Mouse (Mus musculus) kidney, embryonic 15.5 days (tissue): ENCODE data around the gene Tor4a. TPM values are rescaled to one million over a fixed set of nuclear protein-coding genes. Genes with fewer than 3 reads are reported as not detected.

Source experiments
- ATAC-seq: fragments of 200-750 bp; cut with Nextera tagmentation; replicated peaks from 2 replicates; pipeline ENCODE4 v1.8.0; 2017; ENCODE audit warnings: moderate TSS enrichment; ENCODE audit not compliant: low FRiP score
- H3K27ac ChIP-seq: fragments of 300-500 bp; sonication (generic); 2 replicates; pipeline ENCODE4 v1.5.1; 2015; ENCODE audit warnings: mild to moderate bottlenecking, inconsistent platforms
- H3K27me3 ChIP-seq: fragments of 300-500 bp; sonication (generic); 2 replicates; pipeline ENCODE4 v1.6.1; 2015; ENCODE audit warnings: inconsistent platforms
- H3K36me3 ChIP-seq: fragments of 300-500 bp; sonication (generic); 2 replicates; pipeline ENCODE4 v1.6.1; 2015; ENCODE audit warnings: inconsistent platforms
- H3K4me1 ChIP-seq: fragments of 300-500 bp; sonication (generic); 2 replicates; pipeline ENCODE4 v1.6.1; 2015; ENCODE audit warnings: inconsistent platforms
- H3K4me2 ChIP-seq: fragments of 300-500 bp; sonication (generic); 2 replicates; pipeline ENCODE4 v1.6.1; 2015; ENCODE audit warnings: moderate library complexity, mild to moderate bottlenecking, inconsistent platforms
- H3K4me3 ChIP-seq: fragments of 300-500 bp; sonication (generic); replicated peaks from 2 replicates; pipeline ENCODE4 v1.5.1; 2015; ENCODE audit warnings: mild to moderate bottlenecking, inconsistent platforms
- H3K9ac ChIP-seq: fragments of 300-500 bp; sonication (generic); 2 replicates; pipeline ENCODE4 v1.6.1; 2015; ENCODE audit warnings: mild to moderate bottlenecking, inconsistent platforms
- H3K9me3 ChIP-seq: fragments of 300-500 bp; sonication (generic); replicated peaks from 2 replicates; pipeline ENCODE4 v1.6.1; 2016; ENCODE audit warnings: inconsistent platforms
- WGBS: fragments of 180-500 bp; shearing (Covaris S2); methylation state at CpG from one replicate; pipeline ENCODE4 v1.1.7; 2015; ENCODE audit warnings: mixed read lengths; 5-methylcytosine and 5-hydroxymethylcytosine counted together
- polyA plus RNA-seq: library from polyadenylated mRNA; unstranded; fragments of >200 nt; fragmentation: Nextera tagmentation; extraction: Ambion mirVana; gene quantifications from 2 replicates; pipeline ENCODE4 v1.2.1, GENCODE M21; 2015

Gene Tor4a
- 11.7 and 14.1 TPM in 2 replicates for polyA plus RNA-seq

GRCm38 (mm10) chr2:25196172-25196954 is at the start of gene Tor4a:
Gene Tor4a (minus strand): TSS chr2:25196886.
- H3K36me3 ChIP-seq = peaks cover 31% of the 10 kb centered on the region
- peak within 1 kb of the TSS; percentile 93 for H3K27ac ChIP-seq
- H3K4me2 ChIP-seq = peak within 1 kb of the TSS; percentile 68
- peaks cover 13% of the 10 kb centered on the region for H3K27me3 ChIP-seq
- WGBS = 10% methylated on average over 8 of the region's 8 CpGs
- H3K9ac ChIP-seq = peak within 1 kb of the TSS; percentile 24
- peaks cover 46% of the 10 kb centered on the region for H3K4me1 ChIP-seq
- H3K9me3 ChIP-seq = no peaks in the 10 kb centered on the region
- peak within 1 kb of the TSS; percentile 44 for H3K4me3 ChIP-seq
- ATAC-seq = peak; percentile 74

- H3K4me2 ChIP-seq = no peak overlapping the region
- no peak overlapping the region for H3K9ac ChIP-seq
- H3K4me1 ChIP-seq = peaks cover 33% of the 10 kb centered on the region
- WGBS = 89% methylated on average over 4 of the region's 4 CpGs
- H3K27me3 ChIP-seq = peaks cover 28% of the 10 kb centered on the region
- peaks cover 32% of the 10 kb centered on the region for H3K36me3 ChIP-seq
- H3K9me3 ChIP-seq = no peaks in the 10 kb centered on the region
- H3K4me3 ChIP-seq = no peak overlapping the region
- H3K27ac ChIP-seq = no peak overlapping the region
- no peak for ATAC-seq
Measured at GRCm38 (mm10) chr2:25244144-25244543, 47.5 kb upstream of the Tor4a start.

DNA sequence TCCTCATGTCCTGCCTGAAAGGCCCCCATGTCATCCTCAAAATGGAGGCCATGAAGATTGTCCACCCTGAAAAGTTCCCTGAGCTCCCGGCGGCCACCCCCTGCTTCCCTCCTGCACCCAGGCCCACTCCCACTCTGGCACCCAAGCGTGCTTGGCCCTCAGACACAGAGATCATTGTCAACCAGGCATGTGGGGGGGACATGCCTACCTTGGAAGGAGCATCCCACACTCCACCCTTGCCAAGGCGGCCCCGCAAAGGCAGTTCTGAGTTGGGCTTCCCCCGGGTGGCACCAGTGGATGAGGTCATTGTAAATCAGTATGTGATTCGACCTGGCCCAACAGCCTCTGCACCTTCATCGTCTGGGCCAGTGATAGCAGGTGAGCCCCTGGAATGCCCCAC is 46.7 kb upstream of the Tor4a start:
- Histone ChIP-seq H3K4me2 (peak overlapping the region; percentile 99; the same call in 1 of the 2 replicates), H3K36me3 (peaks cover 25% of the 10 kb centered on the region)
- WGBS = 79% methylated on average over 8 of the region's 8 CpGs

GRCm38 (mm10) chr2:25242101-25242506 is 45.4 kb upstream of the Tor4a start, which contains the start of the genes Rnf208 and Cysrt1:
Gene Rnf208 (plus strand): TSS chr2:25242255.
Gene Cysrt1 (minus strand): TSS chr2:25242452.
- Histone ChIP-seq H3K9ac (peak within 1 kb of the TSS; percentile 63), H3K4me3 (peak within 1 kb of the TSS; percentile 62), H3K4me2 (peak within 1 kb of the TSS; percentile 99), H3K9me3 (no peaks in the 10 kb centered on the region), H3K27me3 (peaks cover 28% of the 10 kb centered on the region), H3K36me3 (peaks cover 13% of the 10 kb centered on the region), H3K4me1 (peaks cover 33% of the 10 kb centered on the region), H3K27ac (peak within 1 kb of the TSS; percentile 78)
- WGBS = 0% methylated on average over 53 of the region's 59 CpGs
- ATAC-seq = no peak

More for the DNA sequence above, 46.7 kb upstream of the Tor4a start:
- no peak for ATAC-seq
- Histone ChIP-seq H3K27ac (no peak overlapping the region), H3K9ac (peak overlapping the region; percentile 63; the same call in 1 of the 2 replicates), H3K4me3 (peak overlapping the region; percentile 62; the same call in 1 of the 2 replicates), H3K27me3 (peaks cover 28% of the 10 kb centered on the region), H3K4me1 (peaks cover 33% of the 10 kb centered on the region), H3K9me3 (no peaks in the 10 kb centered on the region)

DNA sequence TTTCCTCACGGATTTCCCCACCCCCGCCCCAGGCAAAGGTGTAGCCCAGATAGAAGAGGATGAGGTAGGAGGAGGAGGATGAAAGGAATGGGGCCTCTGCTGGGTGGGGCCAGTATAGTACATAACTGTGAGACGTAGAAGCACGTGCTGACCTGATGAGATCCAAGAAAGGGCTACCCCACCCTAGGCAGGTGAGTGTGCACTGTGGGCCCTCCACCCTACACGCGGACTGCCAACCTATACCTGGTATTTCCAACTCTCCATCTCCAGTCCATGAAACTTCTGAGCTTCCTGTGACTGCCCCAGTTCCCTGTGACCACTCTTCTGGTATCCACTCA is 44.7 kb upstream of the Tor4a start:
- H3K9ac ChIP-seq = no peak overlapping the region
- H3K4me2 ChIP-seq = peak overlapping the region; percentile 99
- H3K4me1 ChIP-seq = peaks cover 36% of the 10 kb centered on the region
- peak; percentile 19 for ATAC-seq
- peak overlapping the region; percentile 78 for H3K27ac ChIP-seq
- peaks cover 6% of the 10 kb centered on the region for H3K36me3 ChIP-seq
- H3K27me3 ChIP-seq = peaks cover 28% of the 10 kb centered on the region
- WGBS = 18% methylated on average over 6 of the region's 6 CpGs
- H3K4me3 ChIP-seq = peak overlapping the region; percentile 62
- H3K9me3 ChIP-seq = no peaks in the 10 kb centered on the region

- Histone ChIP-seq H3K4me3 (peak overlapping the region; percentile 62), H3K9me3 (no peaks in the 10 kb centered on the region), H3K27me3 (peaks cover 28% of the 10 kb centered on the region), H3K9ac (peak overlapping the region; percentile 32), H3K27ac (peak overlapping the region; percentile 78), H3K4me2 (peak overlapping the region; percentile 99), H3K36me3 (peaks cover under 1% of the 10 kb centered on the region; the same call in 1 of the 2 replicates), H3K4me1 (peaks cover 38% of the 10 kb centered on the region)
- peak; percentile 85 for ATAC-seq
- 1% methylated on average over 29 of the region's 29 CpGs for WGBS
Measured at GRCm38 (mm10) chr2:25240723-25241437, 44.2 kb upstream of the Tor4a start.

- ATAC-seq = no peak; the same call in 1 of the 2 replicates
- Histone ChIP-seq H3K36me3 (no peaks in the 10 kb centered on the region; the same call in 1 of the 2 replicates), H3K27ac (peak overlapping the region; percentile 78), H3K27me3 (peaks cover 28% of the 10 kb centered on the region), H3K9ac (peak overlapping the region; percentile 32), H3K4me1 (peaks cover 38% of the 10 kb centered on the region), H3K4me2 (peak overlapping the region; percentile 99), H3K4me3 (peak overlapping the region; percentile 62), H3K9me3 (no peaks in the 10 kb centered on the region)
- 46% methylated on average over 8 of the region's 8 CpGs for WGBS
Measured at GRCm38 (mm10) chr2:25240310-25240709, 43.6 kb upstream of the Tor4a start.

DNA sequence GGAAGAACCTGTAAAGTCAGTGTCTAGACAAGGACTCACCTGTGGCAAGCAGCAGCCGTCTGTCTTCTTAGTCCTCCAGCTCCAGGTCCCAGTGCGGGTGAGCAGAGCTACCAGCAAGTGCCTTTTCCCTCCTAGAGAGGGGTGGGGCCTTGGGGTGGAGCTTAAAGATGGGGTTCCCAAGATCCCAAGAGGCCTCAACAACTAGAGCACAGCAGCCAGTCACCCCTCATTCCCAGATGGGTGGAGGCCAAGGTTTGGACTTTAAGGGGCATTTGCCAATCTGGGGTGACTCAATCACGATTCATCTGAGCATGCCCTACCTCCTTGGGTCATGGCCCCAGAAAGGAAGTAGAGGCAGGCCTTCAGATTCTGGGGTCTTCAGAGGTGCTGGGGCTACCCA is 43.1 kb upstream of the Tor4a start:
- 79% methylated on average over 3 of the region's 3 CpGs for WGBS
- no peak overlapping the region for H3K27ac ChIP-seq

DNA sequence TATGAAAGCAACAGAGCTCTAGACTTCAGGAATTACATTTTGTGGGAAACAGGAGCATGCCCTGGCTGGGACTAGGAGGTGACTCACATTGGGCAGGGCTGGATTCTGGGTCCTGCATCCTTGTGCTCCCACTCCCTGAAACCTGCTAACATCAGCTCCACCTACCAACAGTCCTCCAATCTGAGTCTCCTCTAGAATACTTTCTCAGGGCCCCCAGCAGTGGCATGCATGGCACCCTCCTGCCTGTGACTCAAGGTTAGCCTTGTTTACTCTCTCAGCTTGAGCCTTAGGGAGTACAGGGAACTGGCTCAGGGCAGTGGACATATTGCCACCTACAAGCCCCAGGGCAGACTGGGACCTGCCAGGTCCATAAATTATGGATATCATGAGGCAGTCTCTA is 41.4 kb upstream of the Tor4a start:
- Histone ChIP-seq H3K9me3 (no peaks in the 10 kb centered on the region), H3K9ac (no peak overlapping the region), H3K4me1 (peaks cover 39% of the 10 kb centered on the region), H3K36me3 (no peaks in the 10 kb centered on the region), H3K4me2 (no peak overlapping the region), H3K27ac (no peak overlapping the region), H3K4me3 (no peak overlapping the region), H3K27me3 (peaks cover 22% of the 10 kb centered on the region)
- no peak for ATAC-seq

More for the DNA sequence above, 43.1 kb upstream of the Tor4a start:
- Histone ChIP-seq H3K9me3 (no peaks in the 10 kb centered on the region), H3K4me2 (no peak overlapping the region), H3K36me3 (no peaks in the 10 kb centered on the region), H3K9ac (no peak overlapping the region), H3K4me1 (peaks cover 38% of the 10 kb centered on the region), H3K4me3 (no peak overlapping the region), H3K27me3 (peaks cover 28% of the 10 kb centered on the region)
- no peak for ATAC-seq

GRCm38 (mm10) chr2:25237522-25237921 is 40.8 kb upstream of the Tor4a start:
- Histone ChIP-seq H3K9me3 (no peaks in the 10 kb centered on the region), H3K4me3 (no peak overlapping the region), H3K36me3 (no peaks in the 10 kb centered on the region), H3K27me3 (peaks cover 16% of the 10 kb centered on the region), H3K9ac (no peak overlapping the region), H3K27ac (no peak overlapping the region), H3K4me1 (peaks cover 33% of the 10 kb centered on the region), H3K4me2 (no peak overlapping the region)
- WGBS = 61% methylated on average over 4 of the region's 4 CpGs
- no peak for ATAC-seq

DNA sequence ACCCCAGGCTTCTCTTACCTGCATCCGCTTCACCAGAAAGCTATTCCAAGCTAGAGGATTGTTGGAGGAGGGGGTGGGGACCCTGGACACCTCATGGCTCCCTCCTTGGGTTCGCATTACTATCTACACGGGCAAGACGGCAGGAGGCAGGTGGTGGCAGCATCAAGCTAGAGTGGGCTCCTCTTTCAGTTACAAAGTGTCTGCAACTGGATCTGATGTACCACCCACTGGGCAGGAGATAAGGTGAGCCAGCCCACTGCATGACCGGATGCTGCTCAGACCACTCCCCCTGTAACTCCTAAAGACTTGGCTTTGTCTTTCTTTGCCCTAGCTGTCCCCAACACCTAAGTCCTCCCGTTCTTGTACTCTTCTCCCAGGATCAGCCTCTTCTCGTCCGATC is 39.9 kb upstream of the Tor4a start, which contains the start of gene Rnf224:
Gene Rnf224 (minus strand): TSS at position 174 of the 400 bp plus-strand sequence.
- 31% methylated on average over 8 of the region's 8 CpGs for WGBS
- Histone ChIP-seq H3K4me1 (peaks cover 24% of the 10 kb centered on the region), H3K27ac (no peak within 1 kb of the TSS), H3K4me2 (no peak within 1 kb of the TSS), H3K9me3 (no peaks in the 10 kb centered on the region), H3K4me3 (no peak within 1 kb of the TSS), H3K9ac (no peak within 1 kb of the TSS), H3K27me3 (peaks cover 8% of the 10 kb centered on the region), H3K36me3 (no peaks in the 10 kb centered on the region)
- no peak for ATAC-seq
